Mouse (Mus musculus) cerebellum, postnatal 10 days (tissue): Measurements from ENCODE around the gene Atp4a.

Experiments used
- DNase-seq, 2 experiments: peaks; one replicate each; pipeline ENCODE4 v3.0.0; 2021; ENCODE audit warnings: mixed read lengths in 2 of 2

Atp4a gene

GRCm38 (mm10) chr7:30711942-30712341, at the start of gene Atp4a:
Atp4a (plus strand) TSS chr7:30712209.
- no peak for DNase-seq

- peak; percentile 96 for DNase-seq
These were observed 47.3 kb upstream of the Atp4a start, which contains the start of gene Haus5 for GRCm38 (mm10) chr7:30664529-30665200. Haus5 (minus strand) TSS chr7:30664994.

- DNase-seq = peak; percentile 48 to 66
These were observed 46.7 kb upstream of the Atp4a start for GRCm38 (mm10) chr7:30665321-30665720.

- no peak for DNase-seq
These were observed 42.8 kb upstream of the Atp4a start for GRCm38 (mm10) chr7:30669229-30669628.

GRCm38 (mm10) chr7:30671480-30671879, 40.5 kb upstream of the Atp4a start, which contains the start of gene Pmis2:
Pmis2 (minus strand) TSS chr7:30671605.
- DNase-seq = no peak

- peak; percentile 86 to 89 for DNase-seq
These were observed 33.6 kb upstream of the Atp4a start for GRCm38 (mm10) chr7:30678263-30678975.

- DNase-seq = no peak
These were observed 30.1 kb upstream of the Atp4a start for GRCm38 (mm10) chr7:30681897-30682296.

- DNase-seq = no peak
These were observed 28.6 kb upstream of the Atp4a start for GRCm38 (mm10) chr7:30683425-30683824.

GRCm38 (mm10) chr7:30688325-30688724, 23.7 kb upstream of the Atp4a start:
- DNase-seq = no peak

- DNase-seq = no peak
These were observed 13.9 kb upstream of the Atp4a start for GRCm38 (mm10) chr7:30698101-30698500.

- peak; percentile 43 to 44 for DNase-seq
These were observed 13.4 kb upstream of the Atp4a start, which contains the start of gene 2200002J24Rik for GRCm38 (mm10) chr7:30698589-30698988. 2200002J24Rik (plus strand) TSS chr7:30698926.

- DNase-seq = no peak
These were observed 5.7 kb upstream of the Atp4a start for GRCm38 (mm10) chr7:30706214-30706882.

GRCm38 (mm10) chr7:30707441-30707840, 4.6 kb upstream of the Atp4a start:
- no peak for DNase-seq

- DNase-seq = peak; percentile 67 to 82
These were observed 5.2 kb downstream of the Atp4a start for GRCm38 (mm10) chr7:30717006-30717715.

GRCm38 (mm10) chr7:30717716-30718046, 5.7 kb downstream of the Atp4a start:
- DNase-seq = no peak

GRCm38 (mm10) chr7:30719669-30720068, 7.7 kb downstream of the Atp4a start:
- DNase-seq = no peak

GRCm38 (mm10) chr7:30721286-30721685, 9.3 kb downstream of the Atp4a start:
- peak; percentile 73 to 75 for DNase-seq

- DNase-seq = no peak
These were observed 11.4 kb downstream of the Atp4a start for GRCm38 (mm10) chr7:30723274-30723953.

- peak in 1 of 2 experiments; percentile 30 for DNase-seq
These were observed 16.2 kb downstream of the Atp4a start for GRCm38 (mm10) chr7:30728214-30728613.

- DNase-seq = no peak
These were observed 16.9 kb downstream of the Atp4a start for GRCm38 (mm10) chr7:30728739-30729395.

GRCm38 (mm10) chr7:30729396-30730063, 17.5 kb downstream of the Atp4a start, which contains the start of gene Tmem147:
Tmem147 (minus strand) TSS chr7:30729540.
- DNase-seq = peak; percentile 99
